Mouse (Mus musculus): ENCODE results near the gene Map3k9. TPM values are rescaled to one million over a fixed set of nuclear protein-coding genes. Genes with fewer than 3 reads are reported as not detected.
A peak's percentile ranks its signal among the peaks of the same experiment; 100 is the strongest.

Gene Map3k9
- polyA plus RNA-seq, 1 experiment: 5.7 TPM

DNA sequence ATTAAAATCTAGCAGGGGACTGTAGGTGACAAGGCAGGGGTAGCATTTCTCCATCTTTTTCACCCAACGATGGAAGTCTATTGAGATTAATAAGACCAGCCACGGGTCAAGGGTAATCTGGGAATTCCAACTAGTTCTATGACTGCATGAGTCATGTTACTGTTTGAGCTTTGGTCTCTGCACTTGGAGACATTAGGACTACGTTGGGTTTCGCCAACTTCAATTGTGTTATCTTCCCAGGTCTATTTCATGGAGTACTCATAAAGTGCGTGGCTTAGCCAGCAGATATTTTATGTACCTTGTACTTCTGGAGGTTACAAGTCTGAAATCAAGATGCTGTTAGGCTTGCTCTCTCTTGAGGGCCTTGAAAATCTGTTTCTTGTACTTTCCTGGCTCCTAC, 33.8 kb upstream of the Map3k9 start:
- H3K27ac ChIP-seq (ENCODE audit: control insufficient read depth, insufficient read depth, low read depth, low read length, poor library complexity): no peak overlapping the region
- TF ChIP-seq POLR2A (IDR thresholded peaks at IDR 0.05; ENCODE audit: borderline replicate concordance, control insufficient read depth, low read depth, low read length) (no peak), CTCF (IDR thresholded peaks at IDR 0.05; ENCODE audit: control insufficient read depth, insufficient read depth, low read length) (no peak)
- 81% methylated on average over 5 of the region's 5 CpGs for WGBS
- no peak overlapping the region for H3K4me3 ChIP-seq (replicated peaks; ENCODE audit: control insufficient read depth, low read depth, low read length)
- no peaks in the 10 kb centered on the region; the same call in 1 of the 2 replicates for H3K4me1 ChIP-seq (ENCODE audit: control insufficient read depth, insufficient read depth, low read length)

DNA sequence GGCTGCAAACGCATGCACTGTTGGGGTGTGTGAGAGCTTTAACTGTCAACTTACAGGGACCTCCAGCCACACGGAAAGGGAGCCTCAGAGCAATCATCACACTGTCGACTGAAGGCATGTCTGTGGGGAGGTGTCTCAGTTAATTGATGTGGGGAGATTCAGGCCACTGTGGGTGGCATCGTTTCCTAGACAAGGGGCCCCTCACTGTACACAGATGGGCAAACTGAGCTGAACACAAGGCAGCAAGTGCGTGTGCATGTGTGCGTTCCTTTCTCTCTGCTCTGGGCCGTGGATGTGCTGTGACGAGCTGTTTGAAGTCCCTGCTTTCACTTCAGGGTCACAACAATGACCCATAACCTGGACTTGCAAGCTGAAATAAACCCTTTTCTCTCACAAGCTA, 29.4 kb upstream of the Map3k9 start:
- WGBS: 70% methylated on average over 8 of the region's 8 CpGs
- TF ChIP-seq POLR2A (IDR thresholded peaks at IDR 0.05; ENCODE audit: borderline replicate concordance, control insufficient read depth, low read depth, low read length) (no peak), CTCF (IDR thresholded peaks at IDR 0.05; ENCODE audit: control insufficient read depth, insufficient read depth, low read length) (no peak)
- no peak overlapping the region for H3K27ac ChIP-seq (ENCODE audit: control insufficient read depth, insufficient read depth, low read depth, low read length, poor library complexity)
- no peaks in the 10 kb centered on the region for H3K4me1 ChIP-seq (ENCODE audit: control insufficient read depth, insufficient read depth, low read length)
- H3K4me3 ChIP-seq (replicated peaks; ENCODE audit: control insufficient read depth, low read depth, low read length): no peak overlapping the region

DNA sequence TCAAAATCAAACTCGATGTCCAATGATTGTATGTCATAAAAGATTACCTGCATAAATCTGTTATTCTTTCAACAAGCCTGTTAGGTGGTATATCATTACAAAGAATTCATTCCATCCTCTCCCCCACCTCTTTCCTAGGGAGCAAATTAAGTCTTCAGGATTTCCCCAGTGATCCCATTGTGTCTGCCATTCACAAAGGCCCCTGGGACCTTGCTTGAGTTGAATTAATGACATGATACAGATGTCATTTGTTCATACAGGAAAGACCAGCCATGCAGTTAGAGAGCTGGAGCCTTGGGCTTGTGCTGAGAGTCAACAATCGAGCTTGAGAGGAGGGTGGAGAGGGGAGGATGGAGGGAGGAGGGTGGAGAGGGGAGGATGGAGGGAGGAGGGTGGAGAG, 27.6 kb upstream of the Map3k9 start:
- no peak for TF ChIP-seq CTCF (IDR thresholded peaks at IDR 0.05; ENCODE audit: control insufficient read depth, insufficient read depth, low read length)
- no peak for TF ChIP-seq POLR2A (IDR thresholded peaks at IDR 0.05; ENCODE audit: borderline replicate concordance, control insufficient read depth, low read depth, low read length)
- Histone ChIP-seq H3K4me1 (ENCODE audit: control insufficient read depth, insufficient read depth, low read length) (no peaks in the 10 kb centered on the region), H3K4me3 (replicated peaks; ENCODE audit: control insufficient read depth, low read depth, low read length) (no peak overlapping the region), H3K27ac (ENCODE audit: control insufficient read depth, insufficient read depth, low read depth, low read length, poor library complexity) (no peak overlapping the region)
- WGBS: 69% methylated on average over 2 of the region's 2 CpGs

DNA sequence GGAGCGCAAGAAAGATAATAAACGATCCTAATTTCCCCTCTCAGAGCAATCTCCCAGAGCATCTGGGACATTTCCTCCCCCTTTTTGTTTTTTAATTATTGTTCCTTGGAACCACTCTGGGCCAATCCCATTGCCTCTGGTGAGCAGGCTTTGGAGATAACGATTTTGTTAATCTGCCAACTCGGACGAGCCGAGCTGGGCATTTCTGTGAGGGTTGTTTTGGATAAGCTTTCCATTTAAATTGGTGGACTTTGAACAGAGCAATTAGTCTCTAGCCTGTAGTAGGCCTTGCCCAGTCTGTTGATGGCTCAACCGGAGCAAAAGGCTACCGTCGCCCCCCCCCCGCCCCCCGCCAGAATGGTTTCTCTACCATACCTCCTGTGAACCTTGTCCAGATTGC, 27.0 kb upstream of the Map3k9 start:
- Histone ChIP-seq H3K4me1 (ENCODE audit: control insufficient read depth, insufficient read depth, low read length) (no peaks in the 10 kb centered on the region), H3K4me3 (replicated peaks; ENCODE audit: control insufficient read depth, low read depth, low read length) (no peak overlapping the region), H3K27ac (ENCODE audit: control insufficient read depth, insufficient read depth, low read depth, low read length, poor library complexity) (no peak overlapping the region)
- TF ChIP-seq CTCF (IDR thresholded peaks at IDR 0.05; ENCODE audit: control insufficient read depth, insufficient read depth, low read length): no peak
- no peak for TF ChIP-seq POLR2A (IDR thresholded peaks at IDR 0.05; ENCODE audit: borderline replicate concordance, control insufficient read depth, low read depth, low read length)
- 55% methylated on average over 11 of the region's 11 CpGs for WGBS

DNA sequence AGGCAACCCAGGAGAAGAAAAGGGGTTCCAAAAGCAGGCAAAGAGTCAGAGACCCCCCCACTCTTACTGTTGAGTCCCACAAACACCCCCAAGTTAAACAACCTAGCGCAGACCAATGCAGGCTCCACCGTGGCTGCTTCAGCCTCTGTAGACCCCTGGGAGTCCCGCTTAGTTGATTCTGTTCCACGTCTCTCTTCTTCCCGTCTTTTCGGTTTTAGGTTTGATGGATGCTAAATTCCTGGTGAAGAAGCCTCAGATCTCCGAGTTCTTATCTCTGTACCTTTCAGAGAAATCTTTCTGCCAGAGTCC, 26.5 kb upstream of the Map3k9 start:
- Histone ChIP-seq H3K4me3 (replicated peaks; ENCODE audit: control insufficient read depth, low read depth, low read length) (peak overlapping the region; percentile 35), H3K27ac (ENCODE audit: control insufficient read depth, insufficient read depth, low read depth, low read length, poor library complexity) (no peak overlapping the region), H3K4me1 (ENCODE audit: control insufficient read depth, insufficient read depth, low read length) (no peaks in the 10 kb centered on the region)
- TF ChIP-seq CTCF (IDR thresholded peaks at IDR 0.05; ENCODE audit: control insufficient read depth, insufficient read depth, low read length) (no peak), POLR2A (IDR thresholded peaks at IDR 0.05; ENCODE audit: borderline replicate concordance, control insufficient read depth, low read depth, low read length) (no peak)
- 9% methylated on average over 7 of the region's 7 CpGs for WGBS

DNA sequence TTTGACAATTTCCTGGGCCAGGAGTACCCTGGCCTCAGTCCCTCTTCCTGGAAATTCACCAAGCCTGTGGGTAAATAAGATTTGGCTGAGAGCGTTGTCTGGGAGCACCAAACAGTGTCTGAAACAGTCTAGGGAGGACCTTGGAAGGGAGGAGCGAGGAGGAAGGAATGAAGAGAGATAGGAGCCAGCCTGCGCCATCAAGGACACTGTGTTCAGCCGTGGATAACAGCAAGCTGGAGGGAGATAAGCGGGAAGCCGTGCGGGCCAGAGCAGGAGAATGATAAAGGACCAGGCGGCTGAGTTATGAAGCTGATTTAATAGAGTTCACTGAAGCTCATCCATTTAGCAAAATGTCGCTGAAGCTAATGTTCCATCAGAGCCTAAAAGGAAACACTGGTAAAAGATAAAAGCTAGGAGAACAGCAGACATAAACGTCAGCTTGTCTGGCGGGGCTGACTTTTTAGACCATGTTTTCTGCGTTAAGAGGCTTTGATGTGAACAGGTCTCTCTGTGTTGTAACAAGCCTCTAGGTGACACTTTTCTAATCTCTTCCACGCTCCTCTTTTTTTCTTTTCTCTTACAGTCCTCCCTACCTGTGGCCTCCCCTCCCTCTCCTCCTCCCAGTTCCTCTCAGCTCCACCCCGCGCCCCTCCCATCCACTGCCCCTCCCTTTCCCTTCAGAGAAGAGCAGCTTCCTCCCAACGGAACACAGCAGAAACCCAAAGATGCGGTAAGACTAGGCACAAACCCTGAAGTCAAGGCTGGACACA, 26.0 kb upstream of the Map3k9 start:
- peak overlapping the region; percentile 35 for H3K4me3 ChIP-seq (replicated peaks; ENCODE audit: control insufficient read depth, low read depth, low read length)
- H3K27ac ChIP-seq (ENCODE audit: control insufficient read depth, insufficient read depth, low read depth, low read length, poor library complexity): no peak overlapping the region
- TF ChIP-seq POLR2A (IDR thresholded peaks at IDR 0.05; ENCODE audit: borderline replicate concordance, control insufficient read depth, low read depth, low read length) (no peak), CTCF (IDR thresholded peaks at IDR 0.05; ENCODE audit: control insufficient read depth, insufficient read depth, low read length) (no peak)
- H3K4me1 ChIP-seq (ENCODE audit: control insufficient read depth, insufficient read depth, low read length): no peaks in the 10 kb centered on the region
- WGBS: 29% methylated on average over 17 of the region's 17 CpGs

DNA sequence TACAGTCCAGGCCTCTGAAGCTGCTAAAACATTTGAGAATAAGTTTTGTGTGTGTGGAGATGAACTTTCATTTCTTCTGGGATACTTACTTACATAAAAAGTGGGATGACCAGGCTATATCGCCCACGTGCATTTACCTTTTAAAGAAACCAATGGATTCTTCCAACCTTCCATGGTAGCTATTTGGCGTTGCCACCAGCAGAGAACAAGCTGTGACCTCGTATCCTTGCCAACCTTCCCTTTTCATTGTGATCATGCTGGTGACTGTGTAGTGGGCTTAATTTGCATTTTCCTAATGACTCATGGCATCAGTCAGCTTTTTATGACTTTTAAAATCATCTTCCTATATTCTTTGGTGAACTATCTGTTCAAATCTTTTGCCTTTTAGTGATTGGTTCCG, 25.1 kb upstream of the Map3k9 start:
- Histone ChIP-seq H3K4me1 (ENCODE audit: control insufficient read depth, insufficient read depth, low read length) (no peaks in the 10 kb centered on the region), H3K27ac (ENCODE audit: control insufficient read depth, insufficient read depth, low read depth, low read length, poor library complexity) (no peak overlapping the region), H3K4me3 (replicated peaks; ENCODE audit: control insufficient read depth, low read depth, low read length) (no peak overlapping the region)
- TF ChIP-seq CTCF (IDR thresholded peaks at IDR 0.05; ENCODE audit: control insufficient read depth, insufficient read depth, low read length) (no peak), POLR2A (IDR thresholded peaks at IDR 0.05; ENCODE audit: borderline replicate concordance, control insufficient read depth, low read depth, low read length) (no peak)
- 80% methylated on average over 5 of the region's 5 CpGs for WGBS

GRCm38 (mm10) chr12:81803803-81804202, 22.8 kb upstream of the Map3k9 start:
- no peak for TF ChIP-seq POLR2A (IDR thresholded peaks at IDR 0.05; ENCODE audit: borderline replicate concordance, control insufficient read depth, low read depth, low read length)
- no peak for TF ChIP-seq CTCF (IDR thresholded peaks at IDR 0.05; ENCODE audit: control insufficient read depth, insufficient read depth, low read length)
- WGBS: 84% methylated on average over 7 of the region's 7 CpGs
- H3K27ac ChIP-seq (ENCODE audit: control insufficient read depth, insufficient read depth, low read depth, low read length, poor library complexity): no peak overlapping the region
- H3K4me3 ChIP-seq (replicated peaks; ENCODE audit: control insufficient read depth, low read depth, low read length): no peak overlapping the region
- H3K4me1 ChIP-seq (ENCODE audit: control insufficient read depth, insufficient read depth, low read length): no peaks in the 10 kb centered on the region

GRCm38 (mm10) chr12:81803016-81803415, 22.0 kb upstream of the Map3k9 start:
- H3K27ac ChIP-seq (ENCODE audit: control insufficient read depth, insufficient read depth, low read depth, low read length, poor library complexity): no peak overlapping the region
- no peaks in the 10 kb centered on the region for H3K4me1 ChIP-seq (ENCODE audit: control insufficient read depth, insufficient read depth, low read length)
- no peak for TF ChIP-seq CTCF (IDR thresholded peaks at IDR 0.05; ENCODE audit: control insufficient read depth, insufficient read depth, low read length)
- no peak overlapping the region for H3K4me3 ChIP-seq (replicated peaks; ENCODE audit: control insufficient read depth, low read depth, low read length)
- 95% methylated on average over 3 of the region's 3 CpGs for WGBS

All from bone marrow, adult 2 months (tissue).